Mouse (Mus musculus) C2C12 (cell line): Measurements from ENCODE around the gene Setd5. TPM values are rescaled to one million over a fixed set of nuclear protein-coding genes. Genes with fewer than 3 reads are reported as not detected.

Experiments
- H3K27me3 ChIP-seq: one replicate; pipeline ENCODE4 v1.6.1; 2011; ENCODE audit not compliant: control insufficient read depth, insufficient read depth, insufficient read length
- H3K36me3 ChIP-seq: one replicate; pipeline ENCODE4 v1.6.1; 2011; ENCODE audit not compliant: control insufficient read depth, insufficient read depth
- H3K4me3 ChIP-seq: one replicate; pipeline ENCODE4 v1.5.1; 2011; ENCODE audit warnings: mild to moderate bottlenecking, control low read depth; ENCODE audit not compliant: poor library complexity, insufficient read depth, severe bottlenecking
- H3K79me2 ChIP-seq: one replicate; pipeline ENCODE4 v1.6.1; 2011; ENCODE audit not compliant: control insufficient read depth, insufficient read depth
- H3K79me3 ChIP-seq: one replicate; pipeline ENCODE4 v1.6.1; 2011; ENCODE audit warnings: low read depth, control low read depth
- H3ac ChIP-seq: one replicate; pipeline ENCODE3; 2011; ENCODE audit warnings: low read depth; ENCODE audit not compliant: control insufficient read depth, insufficient read length
- CEBPB ChIP-seq: IDR thresholded peaks from one replicate; pipeline ENCODE4 v1.6.1; 2011; ENCODE audit warnings: low read depth, mild to moderate bottlenecking, control low read depth, moderate library complexity
- CTCF ChIP-seq: IDR thresholded peaks from one replicate; pipeline ENCODE4 v1.5.1; 2011; ENCODE audit not compliant: control insufficient read depth, insufficient read depth, insufficient read length
- FOSL1 ChIP-seq: IDR thresholded peaks from one replicate; pipeline ENCODE4 v1.8.0; 2011; ENCODE audit warnings: mild to moderate bottlenecking, low read length; ENCODE audit not compliant: poor library complexity, insufficient read depth, severe bottlenecking
- MAX ChIP-seq: IDR thresholded peaks from one replicate; pipeline ENCODE4 v1.6.1; 2011; ENCODE audit warnings: mild to moderate bottlenecking, control low read depth
- MYOD1 ChIP-seq: IDR thresholded peaks from one replicate; pipeline ENCODE4 v1.6.1; 2011; ENCODE audit warnings: low read depth; ENCODE audit not compliant: control insufficient read depth, insufficient read length
- MYOG ChIP-seq: IDR thresholded peaks from one replicate; pipeline ENCODE4 v1.6.1; 2011; ENCODE audit not compliant: control insufficient read depth, insufficient read length; ENCODE audit errors: extremely low read depth
- USF1 ChIP-seq: IDR thresholded peaks from one replicate; pipeline ENCODE4 v1.6.1; 2011; ENCODE audit warnings: low read depth, mild to moderate bottlenecking, control low read depth, moderate library complexity
- polyA plus RNA-seq: library from polyadenylated mRNA; unstranded; fragments of >200 nt; fragmentation: generic; extraction: Trizol; gene quantifications from one replicate; pipeline ENCODE4 v1.2.1, GENCODE M21; 2012; ENCODE audit warnings: missing spikeins

Gene Setd5
- polyA plus RNA-seq, 1 experiment: 17.0 TPM

- Histone ChIP-seq H3K4me3 (no peak overlapping the region), H3K27me3 (no peaks in the 10 kb centered on the region), H3K79me2 (peaks cover 18% of the 10 kb centered on the region), H3K79me3 (peaks cover under 1% of the 10 kb centered on the region), H3K36me3 (peaks cover 94% of the 10 kb centered on the region), H3ac (no peak overlapping the region)
- TF ChIP-seq FOSL1 (no peak), USF1 (no peak), MYOG (no peak), MYOD1 (no peak), CEBPB (no peak), CTCF (no peak), MAX (no peak)
Measured at GRCm38 (mm10) chr6:113145249-113145648, 68.1 kb downstream of the Setd5 start.

- Histone ChIP-seq H3ac (no peak overlapping the region), H3K4me3 (no peak overlapping the region), H3K79me3 (no peaks in the 10 kb centered on the region), H3K27me3 (no peaks in the 10 kb centered on the region), H3K36me3 (peaks cover 90% of the 10 kb centered on the region), H3K79me2 (no peaks in the 10 kb centered on the region)
- TF ChIP-seq USF1: no peak
Measured at GRCm38 (mm10) chr6:113154071-113154470, 76.9 kb downstream of the Setd5 start.

GRCm38 (mm10) chr6:113154886-113155285 lies 77.7 kb downstream of the Setd5 start:
- H3K79me2 ChIP-seq: no peaks in the 10 kb centered on the region

GRCm38 (mm10) chr6:113156064-113156463 lies 78.9 kb downstream of the Setd5 start:
- Histone ChIP-seq H3K36me3 (peaks cover 85% of the 10 kb centered on the region), H3K79me3 (no peaks in the 10 kb centered on the region), H3ac (no peak overlapping the region), H3K79me2 (no peaks in the 10 kb centered on the region), H3K4me3 (no peak overlapping the region), H3K27me3 (no peaks in the 10 kb centered on the region)
- TF ChIP-seq CEBPB (no peak), MYOG (no peak), MAX (no peak), CTCF (no peak), MYOD1 (no peak), USF1 (no peak), FOSL1 (no peak)

More at GRCm38 (mm10) chr6:113154886-113155285, 77.7 kb downstream of the Setd5 start:
- no peaks in the 10 kb centered on the region for H3K27me3 ChIP-seq
- peaks cover 86% of the 10 kb centered on the region for H3K36me3 ChIP-seq
- H3ac ChIP-seq: no peak overlapping the region
- no peak overlapping the region for H3K4me3 ChIP-seq
- TF ChIP-seq USF1 (no peak), MYOD1 (no peak), CTCF (no peak), FOSL1 (no peak), MAX (no peak)
- H3K79me3 ChIP-seq: no peaks in the 10 kb centered on the region

- Histone ChIP-seq H3ac (no peak overlapping the region), H3K4me3 (no peak overlapping the region), H3K27me3 (no peaks in the 10 kb centered on the region), H3K79me2 (no peaks in the 10 kb centered on the region), H3K79me3 (no peaks in the 10 kb centered on the region), H3K36me3 (peaks cover 60% of the 10 kb centered on the region)
- TF ChIP-seq MYOG (no peak), USF1 (no peak), CEBPB (no peak), MAX (no peak), FOSL1 (no peak), CTCF (no peak)
Measured at GRCm38 (mm10) chr6:113160106-113160505, 82.9 kb downstream of the Setd5 start.

GRCm38 (mm10) chr6:113161982-113162381 lies 84.8 kb downstream of the Setd5 start:
- Histone ChIP-seq H3K27me3 (no peaks in the 10 kb centered on the region), H3ac (no peak overlapping the region), H3K79me3 (no peaks in the 10 kb centered on the region), H3K36me3 (peaks cover 41% of the 10 kb centered on the region), H3K4me3 (no peak overlapping the region), H3K79me2 (no peaks in the 10 kb centered on the region)
- no peak for TF ChIP-seq FOSL1
- no peak for TF ChIP-seq USF1
- no peak for TF ChIP-seq MAX
- TF ChIP-seq MYOG: no peak
- TF ChIP-seq MYOD1: no peak
- no peak for TF ChIP-seq CTCF
- TF ChIP-seq CEBPB: no peak
